Mouse (Mus musculus): ENCODE data around the gene Vmn1r155. TPM values are rescaled to one million over a fixed set of nuclear protein-coding genes. Genes with fewer than 3 reads are reported as not detected.
"Not testable (repeated sequence)": the region's sequence is repeated elsewhere in the genome, so short reads cannot be mapped to it uniquely, and the experiment has no call there.

The Vmn1r155 gene
- polyA plus RNA-seq (2015; fragmentation: Nextera tagmentation; extraction: Ambion mirVana), result not detected in 2 replicates

GRCm38 (mm10) chr7:22657718-22658117, at the start of gene Vmn1r155:
Gene Vmn1r155, plus strand, starts transcription at chr7:22658018.
- H3K27me3 ChIP-seq (ENCODE audit: control insufficient read depth, insufficient read depth, low read depth, low read length); H3K27ac ChIP-seq (ENCODE audit: low read length); H3K9me3 ChIP-seq (replicated peaks; ENCODE audit: control insufficient read depth, low read length, poor library complexity, severe bottlenecking); ATAC-seq; H3K9ac ChIP-seq (ENCODE audit: low read depth, low read length); H3K4me1 ChIP-seq (ENCODE audit: control insufficient read depth, insufficient read depth, low read length); H3K4me2 ChIP-seq (ENCODE audit: low read length); H3K36me3 ChIP-seq (ENCODE audit: control insufficient read depth, insufficient read depth, low read length); H3K4me3 ChIP-seq (ENCODE audit: low read depth, low read length): not testable (repeated sequence)
- WGBS, result no CpG with 5 or more reads among the region's 3 CpGs

GRCm38 (mm10) chr7:22692217-22692616, 34.4 kb downstream of the Vmn1r155 start, which contains the start of gene Gm8693:
Gene Gm8693, minus strand, starts transcription at chr7:22692317.
- H3K27me3 ChIP-seq (ENCODE audit: control insufficient read depth, insufficient read depth, low read depth, low read length); H3K4me3 ChIP-seq (ENCODE audit: low read depth, low read length); H3K4me2 ChIP-seq (ENCODE audit: low read length); H3K4me1 ChIP-seq (ENCODE audit: control insufficient read depth, insufficient read depth, low read length); H3K9ac ChIP-seq (ENCODE audit: low read depth, low read length); H3K9me3 ChIP-seq (replicated peaks; ENCODE audit: control insufficient read depth, low read length, poor library complexity, severe bottlenecking); H3K36me3 ChIP-seq (ENCODE audit: control insufficient read depth, insufficient read depth, low read length); H3K27ac ChIP-seq (ENCODE audit: low read length); ATAC-seq: not testable (repeated sequence)
- WGBS, result no CpG with 5 or more reads among the region's 2 CpGs

Other genes with a start within 250 kb of the Vmn1r155 start
- not detected in 2 replicates for gene Vmn1r148, start 244.4 kb upstream of the Vmn1r155 start, polyA plus RNA-seq (2015; fragmentation: Nextera tagmentation; extraction: Ambion mirVana)
- not detected in 2 replicates for gene Vmn1r149, start 219.8 kb upstream of the Vmn1r155 start, polyA plus RNA-seq (2015; fragmentation: Nextera tagmentation; extraction: Ambion mirVana)
- gene Gm10665, start 193.9 kb upstream of the Vmn1r155 start, polyA plus RNA-seq (2015; fragmentation: Nextera tagmentation; extraction: Ambion mirVana), result not detected in 2 replicates
- gene Vmn1r151, start 158.3 kb upstream of the Vmn1r155 start, polyA plus RNA-seq (2015; fragmentation: Nextera tagmentation; extraction: Ambion mirVana), result not detected in 2 replicates
- not detected in 2 replicates for gene Vmn1r152, start 135.1 kb upstream of the Vmn1r155 start, polyA plus RNA-seq (2015; fragmentation: Nextera tagmentation; extraction: Ambion mirVana)
- not detected in 2 replicates for gene Gm8677, start 123.1 kb upstream of the Vmn1r155 start, polyA plus RNA-seq (2015; fragmentation: Nextera tagmentation; extraction: Ambion mirVana)
- gene Gm4201, start 92.7 kb upstream of the Vmn1r155 start, polyA plus RNA-seq (2015; fragmentation: Nextera tagmentation; extraction: Ambion mirVana), result not detected in 2 replicates
- not detected in 2 replicates for gene Gm4565, start 69.9 kb upstream of the Vmn1r155 start, polyA plus RNA-seq (2015; fragmentation: Nextera tagmentation; extraction: Ambion mirVana)
- not detected in 2 replicates for gene Gm8693, start 34.3 kb downstream of the Vmn1r155 start, polyA plus RNA-seq (2015; fragmentation: Nextera tagmentation; extraction: Ambion mirVana)
- not detected in 2 replicates for gene Gm4567, start 61.7 kb downstream of the Vmn1r155 start, polyA plus RNA-seq (2015; fragmentation: Nextera tagmentation; extraction: Ambion mirVana)
- not detected in 2 replicates for gene Vmn1r157, start 103.7 kb downstream of the Vmn1r155 start, polyA plus RNA-seq (2015; fragmentation: Nextera tagmentation; extraction: Ambion mirVana)
- not detected in 2 replicates for gene Vmn1r158, start 132.8 kb downstream of the Vmn1r155 start, polyA plus RNA-seq (2015; fragmentation: Nextera tagmentation; extraction: Ambion mirVana)
- not detected in 2 replicates for gene Vmn1r159, start 185.6 kb downstream of the Vmn1r155 start, polyA plus RNA-seq (2015; fragmentation: Nextera tagmentation; extraction: Ambion mirVana)
- not detected in 2 replicates for gene Vmn1r160, start 213.2 kb downstream of the Vmn1r155 start, polyA plus RNA-seq (2015; fragmentation: Nextera tagmentation; extraction: Ambion mirVana)